Mouse (Mus musculus) lung, embryonic 15.5 days (tissue): ENCODE data around the gene Cenph. TPM values are rescaled to one million over a fixed set of nuclear protein-coding genes. Genes with fewer than 3 reads are reported as not detected.

Source experiments
- ATAC-seq: fragments of 200-750 bp; cut with Nextera tagmentation; 2 replicates; pipeline ENCODE4 v1.8.0; 2017; ENCODE audit warnings: moderate number of reproducible peaks, borderline replicate concordance; ENCODE audit not compliant: low FRiP score, low TSS enrichment; ENCODE audit errors: extremely low read depth
- H3K27ac ChIP-seq: fragments of 300-500 bp; sonication (generic); 2 replicates; pipeline ENCODE4 v1.5.1; 2015; ENCODE audit warnings: moderate library complexity, mild to moderate bottlenecking, inconsistent platforms
- H3K27me3 ChIP-seq: fragments of 300-500 bp; sonication (generic); 2 replicates; pipeline ENCODE4 v1.6.1; 2015; ENCODE audit warnings: inconsistent platforms
- H3K36me3 ChIP-seq: fragments of 300-500 bp; sonication (generic); 2 replicates; pipeline ENCODE4 v1.6.1; 2015; ENCODE audit warnings: inconsistent platforms
- H3K4me1 ChIP-seq: fragments of 300-500 bp; sonication (generic); 2 replicates; pipeline ENCODE4 v1.6.1; 2015; ENCODE audit warnings: inconsistent platforms
- H3K4me2 ChIP-seq: fragments of 300-500 bp; sonication (generic); 2 replicates; pipeline ENCODE4 v1.6.1; 2015; ENCODE audit warnings: inconsistent platforms, mild to moderate bottlenecking, moderate library complexity
- H3K4me3 ChIP-seq: fragments of 300-500 bp; sonication (generic); 2 replicates; pipeline ENCODE4 v1.5.1; 2015; ENCODE audit warnings: mild to moderate bottlenecking, inconsistent platforms
- H3K9ac ChIP-seq: fragments of 300-500 bp; sonication (generic); 2 replicates; pipeline ENCODE4 v1.6.1; 2015; ENCODE audit warnings: inconsistent platforms
- H3K9me3 ChIP-seq: fragments of 300-500 bp; sonication (generic); 2 replicates; pipeline ENCODE4 v1.6.1; 2016; ENCODE audit warnings: inconsistent platforms
- WGBS: fragments of 180-500 bp; shearing (Covaris S2); methylation state at CpG from one replicate; pipeline ENCODE4 v1.1.7; 2015; 5-methylcytosine and 5-hydroxymethylcytosine counted together
- polyA plus RNA-seq: library from polyadenylated mRNA; unstranded; fragments of >200 nt; fragmentation: Nextera tagmentation; extraction: Ambion mirVana; gene quantifications from 2 replicates; pipeline ENCODE4 v1.2.1, GENCODE M21; 2015

Gene Cenph
- polyA plus RNA-seq, 1 experiment from 2014 or later = 38.1 TPM

DNA sequence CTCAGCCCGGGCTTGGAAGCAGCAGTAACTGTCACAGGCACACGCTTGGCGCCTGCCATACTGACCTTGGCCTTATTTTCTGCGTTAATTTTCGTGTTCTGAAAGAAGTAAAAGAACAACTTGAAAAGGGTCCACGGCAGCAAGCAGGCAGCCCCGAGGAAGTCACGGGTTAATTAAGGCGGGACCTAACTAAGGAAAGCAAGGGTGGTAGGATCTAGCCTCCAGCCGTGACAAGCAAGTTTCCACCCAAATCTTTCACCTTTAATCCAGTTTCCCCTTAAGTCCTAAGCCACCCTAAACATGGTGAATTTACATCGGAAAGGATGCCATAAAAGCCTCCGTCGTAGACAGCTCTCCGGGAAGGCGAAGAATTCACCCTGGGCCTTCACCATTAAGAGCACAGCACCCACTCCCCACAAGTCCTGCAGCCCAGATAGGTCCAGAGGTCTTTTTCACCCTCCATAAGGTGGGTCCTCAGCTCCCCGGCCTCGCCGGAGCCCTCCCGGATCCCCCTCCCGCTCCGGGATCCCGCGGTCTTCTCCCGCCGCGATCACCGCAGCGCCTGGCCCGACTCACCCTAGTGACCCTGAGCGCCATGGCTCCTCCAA is 10.2 kb upstream of the Cenph start:
- ATAC-seq = peak; percentile 44; the same call in 1 of the 2 replicates
- no peaks in the 10 kb centered on the region for H3K27me3 ChIP-seq
- H3K4me3 ChIP-seq = peak overlapping the region; percentile 90
- H3K4me1 ChIP-seq = peaks cover 19% of the 10 kb centered on the region
- H3K4me2 ChIP-seq = peak overlapping the region; percentile 73
- H3K9ac ChIP-seq = peak overlapping the region; percentile 88
- H3K36me3 ChIP-seq = peaks cover 24% of the 10 kb centered on the region
- no peaks in the 10 kb centered on the region for H3K9me3 ChIP-seq
- peak overlapping the region; percentile 44 for H3K27ac ChIP-seq
- 0% methylated on average over 30 of the region's 30 CpGs for WGBS

DNA sequence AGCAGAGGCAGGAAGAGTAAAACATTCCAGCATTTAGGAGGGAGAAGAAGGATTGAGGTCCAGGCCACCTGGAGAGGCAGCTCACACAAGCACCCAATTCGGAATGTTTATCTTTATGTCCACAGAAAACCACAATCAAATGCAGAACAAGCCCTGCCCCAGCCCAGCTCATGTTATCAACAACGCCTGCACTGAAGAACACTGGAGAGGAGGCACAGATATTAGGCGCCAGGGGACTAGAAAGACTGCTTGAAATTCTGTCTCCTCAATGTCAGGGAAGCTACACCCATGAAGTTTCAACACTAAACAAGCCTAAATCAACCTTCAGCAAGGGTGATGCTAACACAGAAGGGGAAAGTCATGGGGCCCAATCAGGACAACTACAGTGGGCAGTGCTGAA is 1.8 kb upstream of the Cenph start:
- ATAC-seq = no peak
- H3K27ac ChIP-seq = no peak overlapping the region
- no peak overlapping the region for H3K4me2 ChIP-seq
- peaks cover 21% of the 10 kb centered on the region for H3K4me1 ChIP-seq
- H3K36me3 ChIP-seq = peaks cover 27% of the 10 kb centered on the region
- 75% methylated on average over 3 of the region's 3 CpGs for WGBS
- no peak overlapping the region for H3K4me3 ChIP-seq
- no peaks in the 10 kb centered on the region for H3K9me3 ChIP-seq
- H3K27me3 ChIP-seq = no peaks in the 10 kb centered on the region
- H3K9ac ChIP-seq = no peak overlapping the region

DNA sequence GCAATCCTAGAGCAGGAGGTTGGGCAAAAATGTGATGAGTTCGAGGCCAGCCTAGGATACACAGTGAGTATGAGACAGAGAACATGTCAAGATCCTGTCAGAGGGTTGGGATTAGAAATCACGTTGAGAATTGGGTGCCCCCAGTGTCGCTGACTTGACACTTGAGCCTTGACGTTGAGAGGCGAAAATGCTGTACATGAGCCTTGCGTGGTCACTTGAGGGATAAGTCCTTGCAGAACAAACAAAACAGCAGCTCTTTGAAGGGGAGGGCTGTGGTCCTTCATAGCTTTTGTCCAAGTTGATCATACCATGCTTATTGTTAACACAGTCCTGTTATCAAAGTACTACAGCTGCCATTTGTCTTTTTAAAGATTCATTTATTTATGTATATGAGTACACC is 1.0 kb upstream of the Cenph start:
- 55% methylated on average over 6 of the region's 6 CpGs for WGBS
- Histone ChIP-seq H3K4me2 (0 out of 2 replicates have a peak overlapping the region, but pooled peaks have one; percentile 87), H3K27ac (no peak overlapping the region), H3K4me1 (peaks cover 21% of the 10 kb centered on the region), H3K4me3 (no peak overlapping the region), H3K27me3 (no peaks in the 10 kb centered on the region), H3K9ac (no peak overlapping the region), H3K36me3 (peaks cover 27% of the 10 kb centered on the region), H3K9me3 (no peaks in the 10 kb centered on the region)
- no peak for ATAC-seq

DNA sequence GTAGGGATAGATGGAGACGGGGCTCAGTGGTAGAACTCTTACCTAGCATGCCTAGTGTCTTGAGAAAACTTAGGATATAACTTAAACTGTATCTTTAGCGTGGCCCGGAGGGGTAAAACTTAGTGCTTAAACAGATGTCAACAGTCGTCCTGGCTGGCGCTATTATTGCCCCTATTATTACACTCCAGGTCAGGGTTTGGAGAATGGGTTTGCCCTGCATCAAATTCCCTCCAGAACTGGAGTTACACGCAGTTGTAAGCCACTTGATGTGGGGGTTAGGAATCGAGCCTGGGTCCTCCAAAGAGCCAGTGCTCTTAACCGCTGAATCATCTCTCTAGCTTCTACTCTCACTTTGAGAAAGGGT is 339 bp upstream of the Cenph start:
- Histone ChIP-seq H3K27me3 (no peaks in the 10 kb centered on the region), H3K4me1 (peaks cover 21% of the 10 kb centered on the region), H3K9me3 (no peaks in the 10 kb centered on the region), H3K36me3 (peaks cover 28% of the 10 kb centered on the region), H3K4me2 (peak overlapping the region; percentile 87), H3K4me3 (peak overlapping the region; percentile 94), H3K9ac (peak overlapping the region; percentile 80; the same call in 1 of the 2 replicates), H3K27ac (peak overlapping the region; percentile 8)
- peak; percentile 7; the same call in 1 of the 2 replicates for ATAC-seq
- WGBS = 7% methylated on average over 8 of the region's 8 CpGs

DNA sequence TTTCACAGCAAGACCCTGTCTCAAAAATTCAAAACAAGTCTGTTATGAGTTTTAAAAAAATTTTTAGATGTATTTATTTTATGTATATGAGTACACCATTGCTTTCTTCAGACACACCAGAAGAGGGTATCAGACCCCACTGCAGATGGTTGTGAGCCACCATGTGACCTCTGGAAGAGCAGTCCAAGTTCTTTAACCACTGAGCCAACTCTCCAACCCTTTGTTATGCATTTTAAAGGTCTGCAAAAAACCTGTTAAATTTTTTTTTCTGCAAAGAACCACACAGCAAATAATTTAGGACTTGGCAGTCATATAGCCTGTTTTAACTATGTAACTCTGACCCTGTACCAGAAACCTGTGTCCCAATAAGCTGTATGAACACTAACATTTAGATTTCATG is 995 bp downstream of the Cenph start:
- Histone ChIP-seq H3K9me3 (no peaks in the 10 kb centered on the region), H3K27ac (no peak overlapping the region), H3K27me3 (no peaks in the 10 kb centered on the region), H3K4me1 (peaks cover 21% of the 10 kb centered on the region), H3K9ac (peak overlapping the region; percentile 80), H3K36me3 (peaks cover 28% of the 10 kb centered on the region), H3K4me3 (peak overlapping the region; percentile 94), H3K4me2 (peak overlapping the region; percentile 87)
- ATAC-seq = no peak

DNA sequence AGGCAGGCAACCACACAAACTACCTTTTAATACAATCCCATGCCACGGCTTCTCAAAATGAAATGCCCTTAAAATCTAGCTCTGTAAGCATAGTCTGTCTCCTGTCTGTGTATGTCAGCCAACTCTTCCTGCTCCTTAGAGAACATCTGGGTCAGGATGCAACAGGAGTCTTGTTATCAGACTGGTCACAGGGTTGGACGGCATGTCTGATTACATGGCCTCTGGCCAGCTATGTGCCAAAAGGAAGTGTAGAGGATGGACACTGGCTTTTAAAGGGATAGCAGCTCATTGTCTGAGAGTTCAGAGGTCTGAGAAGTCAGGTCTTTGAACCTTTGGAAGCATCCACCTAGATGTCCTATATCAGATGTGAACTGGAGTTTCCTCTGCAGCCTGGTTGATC is 20.4 kb downstream of the Cenph start:
- Histone ChIP-seq H3K4me2 (no peak overlapping the region), H3K4me3 (no peak overlapping the region), H3K27ac (no peak overlapping the region), H3K27me3 (no peaks in the 10 kb centered on the region), H3K9me3 (no peaks in the 10 kb centered on the region), H3K36me3 (peaks cover 8% of the 10 kb centered on the region; the same call in 1 of the 2 replicates), H3K9ac (no peak overlapping the region), H3K4me1 (no peaks in the 10 kb centered on the region)
- ATAC-seq = no peak
- 65% methylated on average over 2 of the region's 2 CpGs for WGBS

DNA sequence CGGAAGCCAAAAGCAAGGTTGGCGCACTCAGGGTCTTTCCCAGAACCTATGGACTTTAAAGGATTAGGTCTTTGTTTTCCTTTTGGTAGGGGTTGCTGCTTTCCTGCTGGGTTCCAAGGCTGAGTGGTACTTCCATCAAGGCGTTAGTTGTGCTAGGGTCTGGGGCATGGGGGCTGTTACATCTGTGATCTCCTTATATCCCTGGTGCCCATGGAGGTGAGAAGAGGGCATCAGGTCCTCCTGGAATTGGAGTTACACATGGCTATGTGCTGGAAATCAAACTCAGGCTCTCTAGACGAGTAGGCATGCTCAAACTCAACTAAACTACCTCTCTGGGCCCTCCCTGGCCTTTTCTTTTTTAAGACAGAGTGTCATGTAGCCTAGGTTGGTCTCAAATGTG is 21.5 kb downstream of the Cenph start:
- 61% methylated on average over 4 of the region's 4 CpGs for WGBS

DNA sequence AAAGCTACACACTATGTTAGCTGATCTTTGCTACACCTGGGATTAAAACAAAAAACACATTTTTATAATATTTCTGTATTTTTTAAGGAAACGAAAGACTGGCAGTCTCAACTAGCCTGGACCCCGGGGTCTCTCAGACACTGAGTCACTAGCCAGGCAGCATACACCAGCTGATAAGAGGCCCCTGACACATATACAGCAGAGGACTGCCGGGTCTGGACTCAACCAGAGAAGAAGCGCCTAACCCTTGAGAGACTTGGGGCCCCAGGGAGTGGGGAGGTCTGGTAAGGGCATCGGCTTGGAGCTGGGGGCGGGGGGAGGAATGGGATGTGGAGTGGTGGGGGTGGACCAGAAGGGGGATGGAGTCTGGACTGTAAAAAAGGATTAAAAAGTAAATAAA is 22.7 kb downstream of the Cenph start:
- 69% methylated on average over 6 of the region's 6 CpGs for WGBS
- Histone ChIP-seq H3K4me3 (no peak overlapping the region), H3K27ac (no peak overlapping the region), H3K4me2 (no peak overlapping the region), H3K4me1 (no peaks in the 10 kb centered on the region), H3K27me3 (no peaks in the 10 kb centered on the region), H3K9ac (no peak overlapping the region), H3K36me3 (no peaks in the 10 kb centered on the region), H3K9me3 (no peaks in the 10 kb centered on the region)
- no peak for ATAC-seq

More for the DNA sequence above, 21.5 kb downstream of the Cenph start:
- H3K27ac ChIP-seq = no peak overlapping the region
- no peaks in the 10 kb centered on the region for H3K9me3 ChIP-seq
- H3K27me3 ChIP-seq = no peaks in the 10 kb centered on the region
- no peak overlapping the region for H3K9ac ChIP-seq
- no peak overlapping the region for H3K4me2 ChIP-seq
- H3K4me3 ChIP-seq = no peak overlapping the region
- no peaks in the 10 kb centered on the region; the same call in 1 of the 2 replicates for H3K36me3 ChIP-seq
- no peak for ATAC-seq
- H3K4me1 ChIP-seq = no peaks in the 10 kb centered on the region

DNA sequence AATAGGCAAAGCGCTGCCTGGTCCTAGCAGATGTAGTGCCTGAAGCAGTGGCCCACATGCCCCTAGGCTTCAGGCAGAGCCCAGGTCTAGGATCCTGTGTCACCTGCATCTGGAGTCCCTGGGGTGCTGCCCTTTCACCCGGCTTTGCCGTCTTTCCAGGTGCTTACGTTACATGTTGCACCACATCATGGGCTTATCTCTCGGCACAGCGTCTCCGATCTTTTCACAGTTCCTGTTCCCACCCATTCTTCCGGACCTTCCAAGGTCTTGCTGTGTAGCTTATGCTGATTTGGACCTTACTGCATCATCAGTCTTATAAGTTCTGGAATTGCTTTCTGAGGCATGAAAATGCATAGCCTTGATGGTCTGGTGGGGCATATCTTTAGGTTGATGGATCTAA is 23.2 kb downstream of the Cenph start:
- H3K27me3 ChIP-seq = no peaks in the 10 kb centered on the region
- H3K9me3 ChIP-seq = no peaks in the 10 kb centered on the region
- H3K4me2 ChIP-seq = no peak overlapping the region
- H3K4me1 ChIP-seq = no peaks in the 10 kb centered on the region
- H3K4me3 ChIP-seq = no peak overlapping the region
- H3K36me3 ChIP-seq = no peaks in the 10 kb centered on the region
- ATAC-seq = no peak
- no peak overlapping the region for H3K27ac ChIP-seq
- no peak overlapping the region for H3K9ac ChIP-seq
- 85% methylated on average over 8 of the region's 8 CpGs for WGBS

DNA sequence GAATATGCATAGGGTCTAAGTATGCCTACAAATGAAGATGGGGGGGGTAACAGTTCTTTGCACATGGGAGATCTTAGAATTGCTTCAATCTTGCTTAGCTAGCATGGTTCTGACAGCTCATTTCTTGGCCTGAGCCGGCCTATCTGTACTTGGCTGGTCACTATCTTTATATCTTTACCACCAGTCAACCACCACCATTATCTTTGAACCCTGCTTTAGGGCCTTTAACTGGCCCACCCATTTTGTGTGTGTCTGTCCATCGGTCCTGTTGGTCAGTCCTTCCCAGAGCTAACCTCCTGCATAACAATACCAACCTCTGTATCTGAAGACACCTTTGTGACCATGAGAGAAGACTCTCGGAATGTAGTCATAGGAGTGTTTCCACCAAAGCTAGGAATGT is 24.3 kb downstream of the Cenph start:
- no peaks in the 10 kb centered on the region for H3K4me1 ChIP-seq
- H3K36me3 ChIP-seq = no peaks in the 10 kb centered on the region
- H3K27ac ChIP-seq = no peak overlapping the region
- H3K4me2 ChIP-seq = no peak overlapping the region
- 81% methylated on average over 3 of the region's 3 CpGs for WGBS
- ATAC-seq = no peak
- no peak overlapping the region for H3K4me3 ChIP-seq
- H3K9ac ChIP-seq = no peak overlapping the region
- H3K27me3 ChIP-seq = no peaks in the 10 kb centered on the region
- no peaks in the 10 kb centered on the region for H3K9me3 ChIP-seq

DNA sequence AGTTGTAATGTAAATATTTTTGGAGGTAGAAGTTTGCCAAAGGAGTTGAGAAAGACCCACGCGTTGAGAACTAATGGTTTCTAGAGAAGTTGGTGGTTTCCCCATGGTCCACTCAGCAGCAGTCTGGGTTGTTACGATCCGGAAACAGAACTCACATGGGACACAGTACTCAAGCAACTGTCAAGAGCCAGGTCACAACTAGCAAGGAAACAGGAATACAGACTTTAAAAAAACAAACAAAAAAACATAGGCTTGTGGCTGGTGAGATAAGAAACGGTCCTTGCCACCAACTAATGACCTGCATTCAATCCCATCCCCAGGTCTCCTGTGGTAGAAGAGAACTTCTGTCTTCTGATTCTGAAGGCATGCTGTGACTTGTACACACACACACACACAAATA is 24.9 kb downstream of the Cenph start:
- Histone ChIP-seq H3K4me1 (no peaks in the 10 kb centered on the region), H3K27me3 (no peaks in the 10 kb centered on the region), H3K4me2 (no peak overlapping the region), H3K36me3 (no peaks in the 10 kb centered on the region), H3K9me3 (no peaks in the 10 kb centered on the region), H3K4me3 (no peak overlapping the region), H3K9ac (no peak overlapping the region), H3K27ac (no peak overlapping the region)
- ATAC-seq = no peak
- 66% methylated on average over 5 of the region's 5 CpGs for WGBS

DNA sequence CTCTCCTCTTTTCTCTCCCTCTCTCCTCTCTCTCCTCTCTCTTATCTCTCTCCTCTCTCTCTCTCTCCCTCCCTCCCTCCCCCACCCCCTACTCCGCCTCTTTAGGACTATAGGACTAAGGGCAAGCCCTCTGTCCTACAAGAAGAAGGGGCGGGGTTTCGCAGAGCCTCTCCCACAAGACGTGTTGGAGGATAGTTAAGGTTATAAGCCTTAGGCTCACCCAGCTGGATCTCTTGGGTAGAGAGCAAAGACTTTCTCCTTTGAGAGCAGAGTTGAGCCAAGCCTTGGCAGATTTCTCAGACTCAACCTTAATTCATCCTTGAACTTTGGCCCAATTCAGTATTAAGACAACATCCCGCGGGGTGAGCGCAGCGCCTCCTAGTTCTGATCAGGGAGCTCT is 27.1 kb downstream of the Cenph start:
- Histone ChIP-seq H3K4me2 (no peak overlapping the region), H3K4me1 (peaks cover 5% of the 10 kb centered on the region; the same call in 1 of the 2 replicates), H3K36me3 (no peaks in the 10 kb centered on the region), H3K9ac (no peak overlapping the region), H3K9me3 (no peaks in the 10 kb centered on the region), H3K27me3 (no peaks in the 10 kb centered on the region), H3K4me3 (no peak overlapping the region), H3K27ac (no peak overlapping the region)
- ATAC-seq = no peak
- 46% methylated on average over 8 of the region's 8 CpGs for WGBS

DNA sequence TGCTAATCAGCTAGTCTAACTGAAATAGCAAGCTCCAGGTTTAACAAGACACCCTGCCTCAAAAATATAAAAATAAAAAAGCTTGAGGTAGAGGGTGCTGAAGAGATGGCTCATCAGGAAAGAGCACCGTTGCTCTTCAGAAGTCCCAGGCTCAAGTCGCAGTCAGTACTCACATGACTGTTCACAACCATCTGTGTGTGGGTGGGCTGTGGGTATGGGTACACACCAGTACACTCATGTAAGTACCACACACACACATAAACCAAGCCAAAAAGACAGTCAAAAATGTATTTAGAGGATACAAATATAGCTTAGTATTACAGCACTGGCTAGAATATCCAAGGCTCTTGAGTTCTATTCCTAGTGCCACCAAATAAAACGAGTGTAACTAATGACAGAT is 29.6 kb downstream of the Cenph start:
- Histone ChIP-seq H3K27ac (no peak overlapping the region), H3K36me3 (no peaks in the 10 kb centered on the region), H3K9ac (no peak overlapping the region), H3K4me1 (peaks cover 12% of the 10 kb centered on the region), H3K27me3 (no peaks in the 10 kb centered on the region), H3K4me2 (no peak overlapping the region), H3K9me3 (no peaks in the 10 kb centered on the region), H3K4me3 (no peak overlapping the region)
- ATAC-seq = no peak
- 81% methylated on average over 3 of the region's 3 CpGs for WGBS
